Mouse (Mus musculus) MEL (cell line): ENCODE measurements at regions not wholly inside any gene's neighbourhood (a gene's known extent, or its start where the extent isn't known, plus 50 kb on each side); places are given as distances from the start of the nearest gene placed in this dataset.

Experiments used
- DNase-seq: peaks from one replicate; pipeline ENCODE4 v3.0.0; 2011; ENCODE audit warnings: low read depth, low spot score
- H3K27ac ChIP-seq: 2 replicates; pipeline ENCODE4 v1.5.1; 2012; ENCODE audit warnings: low read depth, mild to moderate bottlenecking, control low read depth, low read length, moderate library complexity; ENCODE audit not compliant: control insufficient read depth
- H3K27me3 ChIP-seq, 2 experiments: fragments of 150-350 bp in 1 of 2; sonication (generic) in 1 of 2; 2 replicates each; pipeline ENCODE4 v1.6.1; 2012; ENCODE audit warnings: low read length in 2 of 2, mild to moderate bottlenecking in 2 of 2, improper control_type of control experiment in 1 of 2, moderate library complexity in 1 of 2; ENCODE audit not compliant: insufficient read depth in 2 of 2, control insufficient read depth in 1 of 2
- H3K36me3 ChIP-seq, 2 experiments: 2 replicates each; pipeline ENCODE4 v1.6.1; 2012 to 2014; ENCODE audit warnings: low read length in 2 of 2, improper control_type of control experiment in 1 of 2, inconsistent platforms in 1 of 2, mild to moderate bottlenecking in 1 of 2; ENCODE audit not compliant: insufficient read depth in 2 of 2, control insufficient read depth in 1 of 2
- H3K4me1 ChIP-seq, 2 experiments: fragments of 150-350 bp in 1 of 2; sonication (generic) in 1 of 2; 2 replicates each; pipeline ENCODE4 v1.6.1; 2012; ENCODE audit warnings: low read length in 2 of 2, improper control_type of control experiment in 1 of 2, mild to moderate bottlenecking in 1 of 2; ENCODE audit not compliant: insufficient read depth in 2 of 2, control insufficient read depth in 1 of 2
- H3K4me3 ChIP-seq, 2 experiments: fragments of 150-350 bp in 1 of 2; sonication (generic) in 1 of 2; 2 replicates each; pipeline ENCODE4 v1.5.1; 2012; ENCODE audit warnings: low read depth in 2 of 2, low read length in 2 of 2, mild to moderate bottlenecking in 2 of 2, moderate library complexity in 2 of 2, control low read depth in 1 of 2, improper control_type of control experiment in 1 of 2; ENCODE audit not compliant: control insufficient read depth in 1 of 2, insufficient read depth in 1 of 2
- H3K79me2 ChIP-seq: 2 replicates; pipeline ENCODE4 v1.6.1; 2012; ENCODE audit warnings: mild to moderate bottlenecking, low read length, moderate library complexity; ENCODE audit not compliant: control insufficient read depth, poor library complexity, insufficient read depth
- H3K9ac ChIP-seq: 2 replicates; pipeline ENCODE4 v1.6.1; 2012; ENCODE audit warnings: low read depth, mild to moderate bottlenecking, control low read depth, low read length, moderate library complexity; ENCODE audit not compliant: control insufficient read depth, poor library complexity, severe bottlenecking
- H3K9me3 ChIP-seq: fragments of 150-350 bp; sonication (generic); replicated peaks from 2 replicates; pipeline ENCODE4 v1.6.1; 2012; ENCODE audit warnings: mild to moderate bottlenecking, low read length, improper control_type of control experiment, moderate library complexity; ENCODE audit not compliant: insufficient read depth
- ELF1 ChIP-seq: IDR thresholded peaks from 2 replicates; pipeline ENCODE4 v1.6.1; 2014; ENCODE audit warnings: low read depth, mild to moderate bottlenecking, inconsistent platforms, low read length, improper control_type of control experiment, moderate library complexity
- EP300 ChIP-seq, 2 experiments: IDR thresholded peaks; 2 replicates each; pipeline ENCODE4 v1.6.1; 2011; ENCODE audit warnings: improper control_type of control experiment in 2 of 2, low read length in 2 of 2, low read depth in 1 of 2, mild to moderate bottlenecking in 1 of 2
- GABPA ChIP-seq: IDR thresholded peaks from 2 replicates; pipeline ENCODE4 v1.6.1; 2012; ENCODE audit warnings: low read depth, mild to moderate bottlenecking, inconsistent platforms, low read length, improper control_type of control experiment, moderate library complexity
- GATA1 ChIP-seq: IDR thresholded peaks from 2 replicates; pipeline ENCODE4 v1.6.1; 2011; ENCODE audit warnings: low read depth, low read length, improper control_type of control experiment
- JUND ChIP-seq: IDR thresholded peaks from 2 replicates; pipeline ENCODE4 v1.6.1; 2011; ENCODE audit warnings: low read depth, mild to moderate bottlenecking, improper control_type of control experiment, low read length
- MAFK ChIP-seq: IDR thresholded peaks from 2 replicates; pipeline ENCODE4 v1.6.1; 2011; ENCODE audit warnings: low read depth, mild to moderate bottlenecking, low read length, improper control_type of control experiment, borderline replicate concordance
- MAX ChIP-seq: IDR thresholded peaks from 2 replicates; pipeline ENCODE4 v1.6.1; 2011; ENCODE audit warnings: low read length, improper control_type of control experiment
- MAZ ChIP-seq: IDR thresholded peaks from 2 replicates; pipeline ENCODE4 v1.6.1; 2012; ENCODE audit warnings: low read depth, mild to moderate bottlenecking, inconsistent platforms, low read length, improper control_type of control experiment
- MEF2A ChIP-seq: IDR thresholded peaks from 2 replicates; pipeline ENCODE4 v1.6.1; 2014; ENCODE audit warnings: low read depth, mild to moderate bottlenecking, inconsistent platforms, low read length, improper control_type of control experiment; ENCODE audit not compliant: poor library complexity, insufficient replicate concordance, severe bottlenecking; ENCODE audit errors: extremely low read depth
- MYB ChIP-seq: IDR thresholded peaks from 2 replicates; pipeline ENCODE4 v1.6.1; 2011; ENCODE audit warnings: mild to moderate bottlenecking, low read depth, low read length, improper control_type of control experiment
- NELFE ChIP-seq: IDR thresholded peaks from 2 replicates; pipeline ENCODE4 v1.6.1; 2011; ENCODE audit warnings: low read depth, low read length, improper control_type of control experiment
- POLR2A ChIP-seq, 2 experiments: IDR thresholded peaks; 2 replicates each; pipeline ENCODE4 v1.6.1; 2011 to 2012; ENCODE audit warnings: low read length in 2 of 2, mild to moderate bottlenecking in 2 of 2, control low read depth in 1 of 2, improper control_type of control experiment in 1 of 2, low read depth in 1 of 2, moderate library complexity in 1 of 2; ENCODE audit not compliant: control insufficient read depth in 1 of 2, insufficient read depth in 1 of 2, poor library complexity in 1 of 2
- POLR2AphosphoS2 ChIP-seq: IDR thresholded peaks from 2 replicates; pipeline ENCODE4 v1.6.1; 2011; ENCODE audit warnings: low read length, improper control_type of control experiment
- RCOR1 ChIP-seq: IDR thresholded peaks from 2 replicates; pipeline ENCODE4 v1.6.1; 2012; ENCODE audit warnings: low read depth, mild to moderate bottlenecking, inconsistent platforms, low read length, improper control_type of control experiment
- SIN3A ChIP-seq: IDR thresholded peaks from 2 replicates; pipeline ENCODE4 v1.6.1; 2012; ENCODE audit warnings: low read length, improper control_type of control experiment, inconsistent platforms
- TBP ChIP-seq: IDR thresholded peaks from 2 replicates; pipeline ENCODE4 v1.8.0; 2011; ENCODE audit warnings: low read depth, low read length, improper control_type of control experiment
- ZC3H11A ChIP-seq: IDR thresholded peaks from 2 replicates; pipeline ENCODE4 v1.6.1; 2012; ENCODE audit warnings: low read depth, mild to moderate bottlenecking, inconsistent platforms, low read length, improper control_type of control experiment
- ZNF384 ChIP-seq: IDR thresholded peaks from 2 replicates; pipeline ENCODE4 v1.6.1; 2012; ENCODE audit warnings: low read depth, mild to moderate bottlenecking, inconsistent platforms, low read length, improper control_type of control experiment

GRCm38 (mm10) chr3:148659024-148659423 lies 331.3 kb downstream of the Adgrl2 start:
- DNase-seq, result no peak
- H3K27me3 ChIP-seq, result no peaks in the 10 kb centered on the region
- no peak for TF ChIP-seq NELFE
- no peak for TF ChIP-seq MAFK
- TF ChIP-seq EP300 (IDR thresholded peaks at IDR 0.05; ENCODE audit: low read depth in 1 of 2, low read length in 2 of 2), result no peak
- no peak for TF ChIP-seq GABPA
- H3K36me3 ChIP-seq, result no peaks in the 10 kb centered on the region
- H3K27ac ChIP-seq, result no peak overlapping the region
- H3K4me3 ChIP-seq, result no peak overlapping the region
- H3K79me2 ChIP-seq, result no peaks in the 10 kb centered on the region
- no peak overlapping the region for H3K9ac ChIP-seq
- no peaks in the 10 kb centered on the region for H3K9me3 ChIP-seq
- H3K4me1 ChIP-seq, result no peaks in the 10 kb centered on the region

GRCm38 (mm10) chr3:148658368-148658767 lies 332.0 kb downstream of the Adgrl2 start:
- H3K4me1 ChIP-seq, result no peaks in the 10 kb centered on the region
- DNase-seq, result no peak

GRCm38 (mm10) chr3:148656187-148656586 lies 334.2 kb downstream of the Adgrl2 start:
- H3K4me3 ChIP-seq, result no peak overlapping the region
- no peaks in the 10 kb centered on the region for H3K9me3 ChIP-seq
- H3K4me1 ChIP-seq, result no peaks in the 10 kb centered on the region
- H3K36me3 ChIP-seq, result no peaks in the 10 kb centered on the region
- no peak overlapping the region for H3K27ac ChIP-seq
- no peak for DNase-seq
- H3K79me2 ChIP-seq, result no peaks in the 10 kb centered on the region
- H3K9ac ChIP-seq, result no peak overlapping the region
- H3K27me3 ChIP-seq, result no peaks in the 10 kb centered on the region
- TF ChIP-seq MAX, result no peak
- no peak for TF ChIP-seq SIN3A
- TF ChIP-seq MAZ, result no peak
- TF ChIP-seq MYB, result no peak
- TF ChIP-seq MEF2A, result no peak
- TF ChIP-seq POLR2A (IDR thresholded peaks at IDR 0.05; ENCODE audit: control insufficient read depth in 1 of 2, insufficient read depth in 1 of 2, low read depth in 1 of 2, low read length in 2 of 2, poor library complexity in 1 of 2), result no peak
- TF ChIP-seq RCOR1, result no peak

More at GRCm38 (mm10) chr3:148658368-148658767, 332.0 kb downstream of the Adgrl2 start:
- no peak overlapping the region for H3K9ac ChIP-seq
- H3K9me3 ChIP-seq, result no peaks in the 10 kb centered on the region
- no peaks in the 10 kb centered on the region for H3K27me3 ChIP-seq
- H3K27ac ChIP-seq, result no peak overlapping the region
- H3K36me3 ChIP-seq, result no peaks in the 10 kb centered on the region
- TF ChIP-seq ZNF384, result no peak
- no peak for TF ChIP-seq POLR2AphosphoS2
- no peak for TF ChIP-seq JUND
- no peak for TF ChIP-seq ELF1
- no peak for TF ChIP-seq TBP
- no peak for TF ChIP-seq GATA1
- no peak for TF ChIP-seq MAX
- no peak for TF ChIP-seq ZC3H11A
- no peak overlapping the region for H3K4me3 ChIP-seq
- H3K79me2 ChIP-seq, result no peaks in the 10 kb centered on the region
